Mouse (Mus musculus) lung, adult 2 months (tissue): ENCODE results near the gene Eif4a1.

Experiments used
- CTCF ChIP-seq: fragments of 200-500 bp; IDR thresholded peaks from 2 replicates; pipeline ENCODE4 v1.5.1; 2011; ENCODE audit warnings: mild to moderate bottlenecking, low read length, control low read depth; ENCODE audit not compliant: insufficient read depth
- POLR2A ChIP-seq: fragments of 200-500 bp; IDR thresholded peaks from 2 replicates; pipeline ENCODE4 v1.6.1; 2011; ENCODE audit warnings: low read depth, mild to moderate bottlenecking, control low read depth, low read length, borderline replicate concordance; ENCODE audit errors: extremely low read depth

DNA sequence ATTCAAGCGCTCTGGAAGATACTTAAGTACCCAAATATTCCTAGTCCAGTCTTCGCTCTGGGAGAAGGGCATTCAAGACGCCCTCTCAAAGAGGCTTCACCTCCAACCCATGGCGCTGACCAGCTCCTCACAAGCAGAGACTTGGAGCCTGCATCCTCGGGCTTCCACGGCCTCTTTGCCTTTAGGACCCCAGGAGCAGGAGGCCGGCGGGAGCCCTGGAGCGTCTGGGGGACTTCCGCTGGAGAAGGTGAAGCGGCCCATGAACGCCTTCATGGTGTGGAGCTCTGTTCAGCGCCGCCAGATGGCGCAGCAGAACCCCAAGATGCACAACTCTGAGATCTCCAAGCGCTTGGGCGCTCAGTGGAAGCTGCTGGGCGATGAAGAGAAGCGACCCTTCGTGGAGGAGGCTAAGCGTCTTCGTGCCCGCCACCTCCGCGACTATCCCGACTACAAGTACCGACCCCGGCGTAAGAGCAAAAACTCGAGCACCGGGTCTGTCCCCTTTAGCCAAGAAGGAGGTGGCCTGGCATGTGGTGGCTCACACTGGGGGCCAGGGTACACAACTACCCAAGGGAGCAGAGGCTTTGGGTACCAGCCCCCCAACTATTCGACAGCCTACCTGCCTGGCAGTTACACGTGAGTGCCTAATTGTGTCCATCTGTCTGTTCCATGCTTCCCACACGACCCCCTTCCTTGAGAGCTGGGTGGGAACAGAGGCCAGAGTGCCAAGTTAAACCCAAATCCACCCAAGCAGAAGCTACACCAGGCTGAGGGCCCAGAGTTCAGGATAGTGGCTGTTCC lies 16.8 kb downstream of the Eif4a1 start, which contains the start of gene Sox15:
- TF ChIP-seq CTCF, result peak; percentile 76
- TF ChIP-seq POLR2A, result no peak
